Mouse (Mus musculus): ENCODE measurements around the gene Adk. TPM values are rescaled to one million over a fixed set of nuclear protein-coding genes. Genes with fewer than 3 reads are reported as not detected.

The Adk gene
- polyA plus RNA-seq, 1 experiment from 2014 or later: 79.3 TPM

- no peak for ATAC-seq (ENCODE audit: low FRiP score)
- Histone ChIP-seq H3K36me3 (no peaks in the 10 kb centered on the region), H3K9ac (no peak overlapping the region), H3K27me3 (0 out of 2 replicates have a peak, but pooled peaks cover 5% of the 10 kb centered on the region), H3K4me1 (peaks cover 12% of the 10 kb centered on the region), H3K4me3 (no peak overlapping the region), H3K9me3 (replicated peaks) (peaks cover 5% of the 10 kb centered on the region; the same call in 1 of the 2 replicates), H3K27ac (peak overlapping the region; percentile 41), H3K4me2 (replicated peaks) (no peak overlapping the region)
- 64% methylated on average over 8 of the region's 8 CpGs for WGBS
Measured at GRCm38 (mm10) chr14:21402621-21403405, 350.4 kb downstream of the Adk start.

GRCm38 (mm10) chr14:21406946-21407345 is 354.6 kb downstream of the Adk start:
- no peaks in the 10 kb centered on the region for H3K9me3 ChIP-seq (replicated peaks)
- 0 out of 2 replicates have a peak, but pooled peaks cover 5% of the 10 kb centered on the region for H3K27me3 ChIP-seq
- H3K27ac ChIP-seq: no peak overlapping the region
- H3K4me1 ChIP-seq: peaks cover 17% of the 10 kb centered on the region
- H3K4me3 ChIP-seq: no peak overlapping the region
- ATAC-seq (ENCODE audit: low FRiP score): no peak
- 79% methylated on average over 5 of the region's 5 CpGs for WGBS
- no peaks in the 10 kb centered on the region for H3K36me3 ChIP-seq
- no peak overlapping the region for H3K9ac ChIP-seq
- no peak overlapping the region for H3K4me2 ChIP-seq (replicated peaks)

GRCm38 (mm10) chr14:21408846-21409245 is 356.5 kb downstream of the Adk start:
- H3K27me3 ChIP-seq: 0 out of 2 replicates have a peak, but pooled peaks cover 5% of the 10 kb centered on the region
- no peak overlapping the region for H3K9ac ChIP-seq
- H3K4me3 ChIP-seq: no peak overlapping the region
- WGBS: 59% methylated on average over 4 of the region's 4 CpGs
- no peaks in the 10 kb centered on the region for H3K9me3 ChIP-seq (replicated peaks)
- H3K27ac ChIP-seq: no peak overlapping the region
- no peak overlapping the region for H3K4me2 ChIP-seq (replicated peaks)
- H3K4me1 ChIP-seq: peaks cover 7% of the 10 kb centered on the region
- ATAC-seq (ENCODE audit: low FRiP score): no peak
- no peaks in the 10 kb centered on the region for H3K36me3 ChIP-seq

- Histone ChIP-seq H3K9me3 (replicated peaks) (no peaks in the 10 kb centered on the region), H3K4me3 (no peak overlapping the region), H3K4me2 (replicated peaks) (no peak overlapping the region), H3K27me3 (0 out of 2 replicates have a peak, but pooled peaks cover 5% of the 10 kb centered on the region), H3K36me3 (no peaks in the 10 kb centered on the region), H3K27ac (no peak overlapping the region), H3K4me1 (peaks cover 7% of the 10 kb centered on the region), H3K9ac (no peak overlapping the region)
- peak; percentile 73; the same call in 1 of the 2 replicates for ATAC-seq (ENCODE audit: low FRiP score)
- whole genome bisulfite sequencing: 39% methylated on average over 7 of the region's 7 CpGs
Measured at GRCm38 (mm10) chr14:21410769-21411477, 358.5 kb downstream of the Adk start.

GRCm38 (mm10) chr14:21411524-21411923 is 359.1 kb downstream of the Adk start:
- Histone ChIP-seq H3K4me1 (peaks cover 7% of the 10 kb centered on the region), H3K9ac (no peak overlapping the region), H3K36me3 (no peaks in the 10 kb centered on the region), H3K9me3 (replicated peaks) (no peaks in the 10 kb centered on the region), H3K27ac (no peak overlapping the region), H3K4me2 (replicated peaks) (no peak overlapping the region), H3K27me3 (0 out of 2 replicates have a peak, but pooled peaks cover 5% of the 10 kb centered on the region), H3K4me3 (no peak overlapping the region)
- no peak for ATAC-seq (ENCODE audit: low FRiP score)
- WGBS: 78% methylated on average over 6 of the region's 6 CpGs

- Histone ChIP-seq H3K27ac (no peak overlapping the region), H3K4me1 (0 out of 2 replicates have a peak, but pooled peaks cover 6% of the 10 kb centered on the region), H3K36me3 (no peaks in the 10 kb centered on the region), H3K27me3 (no peaks in the 10 kb centered on the region), H3K9me3 (replicated peaks) (no peaks in the 10 kb centered on the region), H3K9ac (no peak overlapping the region), H3K4me3 (no peak overlapping the region), H3K4me2 (replicated peaks) (no peak overlapping the region)
- ATAC-seq (ENCODE audit: low FRiP score): no peak
- WGBS: 83% methylated on average over 7 of the region's 7 CpGs
Measured at GRCm38 (mm10) chr14:21418332-21418731, 366.0 kb downstream of the Adk start.

DNA sequence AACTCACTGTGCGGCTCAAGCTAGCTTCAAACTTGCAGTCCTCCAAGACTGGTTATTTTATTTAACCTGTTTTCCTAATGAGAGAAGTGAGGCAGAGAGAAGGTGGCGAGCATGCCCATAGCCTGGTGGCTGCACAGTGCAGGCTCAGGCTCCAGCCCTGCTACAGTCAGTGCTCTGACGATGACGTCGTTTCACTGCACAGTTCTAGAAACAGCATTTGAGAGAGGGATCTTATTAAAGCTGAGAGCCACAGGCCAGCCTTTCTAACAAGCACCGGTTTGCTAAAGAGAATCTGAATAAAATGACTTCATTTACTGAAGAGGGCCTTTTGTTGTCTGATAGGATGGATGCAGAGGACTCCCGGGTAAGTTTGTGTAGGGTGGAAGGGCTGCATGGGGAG is 375.0 kb downstream of the Adk start:
- Histone ChIP-seq H3K9ac (no peak overlapping the region), H3K27me3 (no peaks in the 10 kb centered on the region), H3K27ac (no peak overlapping the region; the same call in 1 of the 2 replicates), H3K4me1 (peaks cover 11% of the 10 kb centered on the region; the same call in 1 of the 2 replicates), H3K4me3 (no peak overlapping the region), H3K36me3 (no peaks in the 10 kb centered on the region), H3K4me2 (replicated peaks) (no peak overlapping the region), H3K9me3 (replicated peaks) (no peaks in the 10 kb centered on the region)
- no peak for ATAC-seq (ENCODE audit: low FRiP score)
- WGBS: 63% methylated on average over 7 of the region's 7 CpGs

GRCm38 (mm10) chr14:21433415-21433814 is 381.0 kb downstream of the Adk start:
- 80% methylated on average over 4 of the region's 4 CpGs for WGBS
- Histone ChIP-seq H3K4me1 (peaks cover 4% of the 10 kb centered on the region; the same call in 1 of the 2 replicates), H3K36me3 (no peaks in the 10 kb centered on the region), H3K4me2 (replicated peaks) (no peak overlapping the region), H3K9me3 (replicated peaks) (no peaks in the 10 kb centered on the region), H3K27me3 (no peaks in the 10 kb centered on the region), H3K9ac (no peak overlapping the region), H3K4me3 (no peak overlapping the region), H3K27ac (no peak overlapping the region)
- ATAC-seq (ENCODE audit: low FRiP score): no peak

DNA sequence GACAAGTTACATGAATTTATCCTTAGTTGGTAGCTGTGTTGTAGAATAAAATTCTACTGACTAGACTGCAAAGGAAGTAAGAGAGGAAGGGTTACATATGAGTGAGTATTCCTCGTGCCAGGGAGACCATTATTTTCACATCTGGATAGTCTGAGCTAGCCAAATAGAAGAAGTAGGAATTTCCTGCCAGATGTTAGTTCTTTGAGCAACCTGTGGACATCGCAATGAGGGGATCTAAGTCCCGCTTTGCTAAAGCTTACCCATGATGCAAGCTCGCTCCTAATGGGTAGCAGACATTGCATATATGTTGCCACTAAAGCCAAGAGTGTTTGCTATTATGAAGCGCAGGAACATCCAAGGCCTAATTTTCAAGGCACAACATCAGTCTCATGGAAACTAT is 381.6 kb downstream of the Adk start:
- Histone ChIP-seq H3K27ac (no peak overlapping the region), H3K9me3 (replicated peaks) (no peaks in the 10 kb centered on the region), H3K9ac (no peak overlapping the region), H3K4me2 (replicated peaks) (no peak overlapping the region), H3K36me3 (no peaks in the 10 kb centered on the region), H3K4me1 (no peaks in the 10 kb centered on the region), H3K4me3 (no peak overlapping the region), H3K27me3 (no peaks in the 10 kb centered on the region)
- 77% methylated on average over 5 of the region's 5 CpGs for WGBS
- no peak for ATAC-seq (ENCODE audit: low FRiP score)

GRCm38 (mm10) chr14:21434686-21435085 is 382.3 kb downstream of the Adk start:
- no peak overlapping the region for H3K27ac ChIP-seq
- no peaks in the 10 kb centered on the region; the same call in 1 of the 2 replicates for H3K4me1 ChIP-seq
- no peak overlapping the region for H3K9ac ChIP-seq
- H3K4me3 ChIP-seq: no peak overlapping the region
- no peak overlapping the region for H3K4me2 ChIP-seq (replicated peaks)
- no peaks in the 10 kb centered on the region for H3K9me3 ChIP-seq (replicated peaks)
- WGBS: 64% methylated on average over 9 of the region's 9 CpGs
- no peaks in the 10 kb centered on the region for H3K36me3 ChIP-seq
- no peaks in the 10 kb centered on the region for H3K27me3 ChIP-seq
- ATAC-seq (ENCODE audit: low FRiP score): no peak

GRCm38 (mm10) chr14:21439785-21440184 is 387.4 kb downstream of the Adk start:
- Histone ChIP-seq H3K9ac (no peak overlapping the region), H3K9me3 (replicated peaks) (no peaks in the 10 kb centered on the region), H3K27me3 (no peaks in the 10 kb centered on the region), H3K4me3 (no peak overlapping the region), H3K4me1 (peaks cover 9% of the 10 kb centered on the region; the same call in 1 of the 2 replicates), H3K4me2 (replicated peaks) (no peak overlapping the region), H3K27ac (no peak overlapping the region), H3K36me3 (no peaks in the 10 kb centered on the region)
- ATAC-seq (ENCODE audit: low FRiP score): no peak
- 49% methylated on average over 4 of the region's 4 CpGs for WGBS

DNA sequence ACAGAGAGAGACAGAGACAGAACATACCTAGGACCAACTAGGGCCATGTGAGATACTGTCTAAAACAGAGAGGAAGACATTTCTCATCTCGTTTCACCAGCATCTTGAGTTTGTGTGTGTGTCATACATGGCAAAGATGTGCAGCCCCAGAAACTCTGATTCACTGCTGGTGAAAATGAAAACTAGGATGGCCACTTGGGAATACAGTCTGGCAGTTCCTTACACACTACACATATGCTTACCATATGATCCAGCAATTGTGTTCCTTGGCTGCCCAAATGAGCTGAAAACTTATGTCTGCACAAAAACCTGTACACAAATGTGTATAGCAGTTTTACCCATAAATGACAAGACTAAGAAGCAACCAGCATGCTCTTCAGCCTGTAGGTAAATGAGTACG is 388.2 kb downstream of the Adk start:
- ATAC-seq (ENCODE audit: low FRiP score): no peak
- Histone ChIP-seq H3K27ac (no peak overlapping the region), H3K9ac (no peak overlapping the region), H3K9me3 (replicated peaks) (no peaks in the 10 kb centered on the region), H3K4me2 (replicated peaks) (no peak overlapping the region), H3K4me1 (peaks cover 9% of the 10 kb centered on the region; the same call in 1 of the 2 replicates), H3K4me3 (no peak overlapping the region), H3K36me3 (no peaks in the 10 kb centered on the region), H3K27me3 (no peaks in the 10 kb centered on the region)
- WGBS: 91% methylated on average over 2 of the region's 2 CpGs
